Mouse (Mus musculus) bone marrow macrophage, adult 2 months (primary cell): ENCODE measurements around the gene Oxct1.

Source experiments
- CTCF ChIP-seq: IDR thresholded peaks from 2 replicates; pipeline ENCODE4 v1.5.1; 2012; ENCODE audit warnings: low read depth, mild to moderate bottlenecking, low read length, moderate library complexity
- POLR2A ChIP-seq: IDR thresholded peaks from 2 replicates; pipeline ENCODE4 v1.6.1; 2012; ENCODE audit warnings: mild to moderate bottlenecking, low read depth, low read length, borderline replicate concordance

DNA sequence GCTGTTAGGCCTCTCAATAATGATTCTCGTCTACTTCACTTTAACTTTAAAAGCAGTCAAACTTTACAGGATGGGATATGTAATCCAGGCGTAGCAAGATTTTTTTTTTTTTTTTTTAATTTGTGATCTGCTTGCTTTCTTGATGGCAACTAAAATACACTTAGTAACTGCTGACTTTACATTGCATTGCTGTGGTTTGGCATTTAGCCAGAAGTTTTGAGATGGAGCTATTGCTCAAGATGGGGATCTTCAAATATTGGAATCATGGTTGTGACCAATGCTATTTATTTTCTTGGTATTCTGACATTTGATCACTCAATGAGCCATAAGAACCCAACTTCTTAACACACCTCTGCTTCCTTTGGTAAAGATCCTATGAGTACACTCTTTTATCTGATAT is 66.4 kb downstream of the Oxct1 start:
- no peak for TF ChIP-seq POLR2A
- no peak for TF ChIP-seq CTCF
